Mouse (Mus musculus) left cerebral cortex, adult 18-20 months (tissue): ENCODE data around the gene Olfr71. TPM values are rescaled to one million over a fixed set of nuclear protein-coding genes. Genes with fewer than 3 reads are reported as not detected.

Source experiments
- DNase-seq, 2 experiments: peaks; one replicate each; pipeline ENCODE4 v3.0.0; 2021 to 2022; ENCODE audit warnings: low spot score in 2 of 2, mixed read lengths in 1 of 2
- total RNA-seq, 2 experiments: library from RNA; stranded (reverse); gene quantifications; 2 replicates each; pipeline ENCODE4 v1.2.3; 2021

The Olfr71 gene
- total RNA-seq, 2 experiments from 2014 or later = 0.12 TPM; not detected in 1

- DNase-seq = no peak
Observed at GRCm38 (mm10) chr4:43657146-43657545, 52.9 kb downstream of the Olfr71 start.

DNA sequence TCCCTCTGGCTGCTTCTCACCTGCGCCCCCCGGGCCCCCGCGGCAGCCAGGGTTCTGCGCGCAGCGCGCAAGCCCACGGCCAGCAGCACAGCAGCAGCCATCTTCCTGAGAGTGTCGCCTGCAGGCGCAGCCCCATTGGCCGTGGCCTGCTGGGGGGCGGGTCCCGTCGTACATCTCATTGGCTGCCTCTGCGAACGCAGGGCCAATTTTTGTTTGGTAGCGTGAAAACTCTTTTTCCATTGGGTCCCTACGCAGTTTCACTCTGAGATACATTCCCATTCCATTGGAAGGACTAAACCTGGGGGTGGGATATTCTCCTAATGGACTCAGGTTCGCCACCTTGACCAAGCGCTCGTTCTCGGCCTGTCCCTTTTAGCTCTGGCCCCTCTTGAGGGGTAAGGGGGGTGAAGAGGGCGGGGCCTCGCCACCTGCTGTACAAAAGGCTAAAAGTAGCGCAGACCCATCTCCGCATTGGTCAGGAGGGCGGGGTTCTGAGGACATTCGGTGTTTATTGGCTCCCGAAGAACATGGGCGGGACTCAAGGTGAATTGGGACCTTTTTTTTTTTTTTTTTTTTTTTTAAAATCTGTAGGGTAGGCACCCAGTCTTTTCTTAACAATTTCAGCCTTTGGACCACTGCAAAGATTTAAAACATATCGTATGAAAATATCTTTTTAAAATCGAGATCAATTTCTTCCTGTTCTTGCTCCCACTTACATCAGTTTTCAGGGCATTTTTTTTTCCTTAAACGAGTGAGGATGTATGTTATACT is 53.5 kb downstream of the Olfr71 start, which contains the start of gene Hint2:
Gene Hint2, minus strand, starts transcription at position 128 of the 771 bp plus-strand sequence.
- DNase-seq = peak; percentile 88 to 94

DNA sequence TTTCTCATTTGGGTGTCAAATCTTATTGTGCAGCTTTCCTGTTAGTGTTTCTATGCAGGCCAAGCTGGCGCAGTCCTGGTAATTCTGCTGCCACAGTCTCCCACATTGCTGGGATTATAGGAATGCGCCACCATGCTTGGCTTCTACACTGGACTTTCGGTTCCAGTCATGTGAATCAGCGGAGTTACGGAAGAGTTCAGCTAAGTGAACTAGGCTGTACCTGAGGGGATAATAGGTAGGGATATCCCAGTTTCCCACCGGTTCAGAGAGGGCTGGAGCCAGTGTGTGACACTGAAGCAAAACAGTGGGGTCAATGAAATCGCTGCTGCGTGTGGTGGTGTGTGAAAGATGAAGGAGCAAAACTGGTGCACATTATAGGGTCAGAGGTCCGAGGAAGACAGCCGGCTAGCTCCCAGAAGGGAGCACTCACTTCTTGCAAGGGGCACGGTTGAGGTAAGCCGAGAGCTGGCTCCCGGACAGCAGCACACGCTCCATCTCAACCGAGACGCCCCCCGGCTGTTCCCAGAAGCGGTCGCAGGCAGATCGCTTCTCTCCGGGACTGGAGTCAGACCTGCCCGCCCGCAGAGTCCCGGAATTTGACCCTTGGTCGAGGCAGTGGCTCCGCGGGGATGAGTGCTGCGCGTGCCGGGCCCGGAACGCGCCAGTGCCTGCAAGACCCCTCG is 54.3 kb downstream of the Olfr71 start:
- no peak for DNase-seq

Other genes starting within 250 kb of the Olfr71 start
- not detected for gene Sit1, start 226.5 kb downstream of the Olfr71 start, total RNA-seq
- gene Ccdc107, start 217.4 kb downstream of the Olfr71 start, total RNA-seq = 10 to 100 TPM; 29.9 to 30.0 TPM
- gene Arhgef39, start 210.6 kb downstream of the Olfr71 start, total RNA-seq = 1 to 10 TPM in 1 of 2 experiments, under 1 TPM in 1; 0.21 to 1.8 TPM
- 1 to 10 TPM in 1 of 2 experiments, under 1 TPM in 1; 0.42 to 1.8 TPM for gene Car9, start 203.3 kb downstream of the Olfr71 start, total RNA-seq
- gene Tpm2, start 186.5 kb downstream of the Olfr71 start, total RNA-seq = 1 to 10 TPM; 8.4 to 9.9 TPM
- 10 to 100 TPM; 78.1 to 80.9 TPM for gene Creb3, start 147.9 kb downstream of the Olfr71 start, total RNA-seq
- gene Tln1, start 147.6 kb downstream of the Olfr71 start, total RNA-seq = 10 to 100 TPM; 51.7 to 51.8 TPM
- 10 to 100 TPM; 44.8 to 50.1 TPM for gene Rgp1, start 131.5 kb downstream of the Olfr71 start, total RNA-seq
- 10 to 100 TPM; 62.1 to 64.2 TPM for gene Gba2, start 131.4 kb downstream of the Olfr71 start, total RNA-seq
- gene Msmp, start 125.8 kb downstream of the Olfr71 start, total RNA-seq = not detected
- gene Npr2, start 78.3 kb downstream of the Olfr71 start, total RNA-seq = 10 to 100 TPM; 47.5 to 48.4 TPM
- gene Spag8, start 56.7 kb downstream of the Olfr71 start, total RNA-seq = 1 to 10 TPM in 1 of 2 experiments, under 1 TPM in 1; 0.87 to 2.1 TPM
- 10 to 100 TPM; 34.1 to 40.5 TPM for gene Hint2, start 53.8 kb downstream of the Olfr71 start, total RNA-seq
- gene Tmem8b, start 41.3 kb downstream of the Olfr71 start, total RNA-seq = 10 to 100 TPM; 57.7 to 64.8 TPM
- 1 to 10 TPM; 1.6 to 1.7 TPM for gene Fam221b, start 41.1 kb downstream of the Olfr71 start, total RNA-seq
- not detected for gene Olfr70, start 9.4 kb downstream of the Olfr71 start, total RNA-seq
- 1 to 10 TPM in 1 of 2 experiments, under 1 TPM in 1; 0.61 to 1.5 TPM for gene Hrct1, start 16.9 kb upstream of the Olfr71 start, total RNA-seq
- 1 to 10 TPM in 1 of 2 experiments, under 1 TPM in 1; 0.44 to 1.1 TPM for gene Spaar, start 19.8 kb upstream of the Olfr71 start, total RNA-seq
- not detected for gene Olfr159, start 60.8 kb upstream of the Olfr71 start, total RNA-seq
- gene Olfr156, start 113.6 kb upstream of the Olfr71 start, total RNA-seq = not detected
- gene Olfr157, start 129.9 kb upstream of the Olfr71 start, total RNA-seq = not detected
- not detected for gene Olfr155, start 141.3 kb upstream of the Olfr71 start, total RNA-seq
- gene Reck, start 165.3 kb upstream of the Olfr71 start, total RNA-seq = 1 to 10 TPM; 6.5 to 8.3 TPM
- 1 to 10 TPM; 3.1 to 4.1 TPM for gene Glipr2, start 247.1 kb upstream of the Olfr71 start, total RNA-seq